Mouse (Mus musculus) liver, embryonic 11.5 days (tissue): ENCODE measurements around the gene Ei24. TPM values are rescaled to one million over a fixed set of nuclear protein-coding genes. Genes with fewer than 3 reads are reported as not detected.

Experiments used
- ATAC-seq: fragments of 200-750 bp; cut with Nextera tagmentation; replicated peaks from 2 replicates; pipeline ENCODE4 v1.8.0; 2017; ENCODE audit warnings: moderate number of reproducible peaks, mild to moderate bottlenecking, moderate TSS enrichment, moderate library complexity; ENCODE audit not compliant: low FRiP score
- DNase-seq: peaks from one replicate; pipeline ENCODE4 v3.0.0-alpha.2; 2017; ENCODE audit warnings: low spot score
- H3K27ac ChIP-seq: fragments of 300-500 bp; sonication (generic); 2 replicates; pipeline ENCODE4 v1.5.1; 2014; ENCODE audit warnings: mild to moderate bottlenecking, low read depth, low read length, control low read depth
- H3K27me3 ChIP-seq: fragments of 300-500 bp; sonication (generic); replicated peaks from 2 replicates; pipeline ENCODE4 v1.6.1; 2014; ENCODE audit warnings: low read length, mixed read lengths; ENCODE audit not compliant: control insufficient read depth, insufficient read depth
- H3K36me3 ChIP-seq: fragments of 300-500 bp; sonication (generic); 2 replicates; pipeline ENCODE4 v1.6.1; 2014; ENCODE audit warnings: mild to moderate bottlenecking, low read length, moderate library complexity, mixed read lengths; ENCODE audit not compliant: control insufficient read depth, insufficient read depth
- H3K4me1 ChIP-seq: fragments of 300-500 bp; sonication (generic); replicated peaks from 2 replicates; pipeline ENCODE4 v1.6.1; 2014; ENCODE audit warnings: low read length, mixed read lengths; ENCODE audit not compliant: control insufficient read depth, insufficient read depth
- H3K4me2 ChIP-seq: fragments of 300-500 bp; sonication (generic); 2 replicates; pipeline ENCODE4 v1.6.1; 2014; ENCODE audit warnings: mild to moderate bottlenecking, control low read depth, moderate library complexity
- H3K4me3 ChIP-seq: fragments of 300-500 bp; sonication (generic); 2 replicates; pipeline ENCODE4 v1.5.1; 2014; ENCODE audit warnings: low read depth, low read length, control low read depth
- H3K9ac ChIP-seq: fragments of 300-500 bp; sonication (generic); 2 replicates; pipeline ENCODE4 v1.6.1; 2014; ENCODE audit warnings: low read depth, low read length, control low read depth
- H3K9me3 ChIP-seq: fragments of 300-500 bp; sonication (generic); 2 replicates; pipeline ENCODE4 v1.6.1; 2016; ENCODE audit warnings: low read length, inconsistent platforms, mixed read lengths; ENCODE audit not compliant: control insufficient read depth
- WGBS: fragments of 180-500 bp; shearing (Covaris S2); extraction: QIAGEN DNeasy Blood & Tissue Kit; methylation state at CpG from one replicate; pipeline ENCODE4 v1.1.7; 2014; 5-methylcytosine and 5-hydroxymethylcytosine counted together
- polyA plus RNA-seq: library from polyadenylated mRNA; unstranded; fragments of >200 nt; fragmentation: Nextera tagmentation; extraction: Ambion mirVana; gene quantifications from 2 replicates; pipeline ENCODE4 v1.2.1, GENCODE M21; 2014

The Ei24 gene
- polyA plus RNA-seq, 1 experiment from 2014 or later = 45.0 TPM

GRCm38 (mm10) chr9:36768156-36769047 lies 28.8 kb downstream of the Ei24 start:
- WGBS = 11% methylated on average over 25 of the region's 25 CpGs
- DNase-seq = peak; percentile 68
- H3K4me3 ChIP-seq = peak overlapping the region; percentile 87
- H3K27me3 ChIP-seq = no peaks in the 10 kb centered on the region
- peak overlapping the region; percentile 92 for H3K27ac ChIP-seq
- H3K36me3 ChIP-seq = peaks cover 5% of the 10 kb centered on the region; the same call in 1 of the 2 replicates
- peak overlapping the region; percentile 78 for H3K4me2 ChIP-seq
- ATAC-seq = peak; percentile 37
- no peaks in the 10 kb centered on the region for H3K9me3 ChIP-seq
- peak overlapping the region; percentile 86 for H3K9ac ChIP-seq
- peaks cover 3% of the 10 kb centered on the region; the same call in 1 of the 2 replicates for H3K4me1 ChIP-seq

- under 1% methylated on average over 60 of the region's 60 CpGs for WGBS
- H3K9me3 ChIP-seq = no peaks in the 10 kb centered on the region
- H3K4me1 ChIP-seq = peaks cover 3% of the 10 kb centered on the region; the same call in 1 of the 2 replicates
These were observed 29.7 kb downstream of the Ei24 start, which contains the start of gene Stt3a for GRCm38 (mm10) chr9:36767203-36768143. TSS of gene Stt3a (minus strand) at chr9:36767679.

GRCm38 (mm10) chr9:36764378-36764777 lies 32.8 kb downstream of the Ei24 start:
- H3K27me3 ChIP-seq = no peaks in the 10 kb centered on the region
- H3K4me2 ChIP-seq = no peak overlapping the region
- H3K4me1 ChIP-seq = peaks cover 3% of the 10 kb centered on the region; the same call in 1 of the 2 replicates
- no peak overlapping the region for H3K27ac ChIP-seq
- H3K4me3 ChIP-seq = no peak overlapping the region
- no peaks in the 10 kb centered on the region for H3K9me3 ChIP-seq
- peaks cover 12% of the 10 kb centered on the region for H3K36me3 ChIP-seq
- no peak overlapping the region for H3K9ac ChIP-seq
- ATAC-seq (no peak), DNase-seq (no peak)
- 88% methylated on average over 1 of the region's 1 CpGs for WGBS

More at GRCm38 (mm10) chr9:36767203-36768143, 29.7 kb downstream of the Ei24 start, which contains the start of gene Stt3a:
- peaks cover 5% of the 10 kb centered on the region; the same call in 1 of the 2 replicates for H3K36me3 ChIP-seq
- H3K27me3 ChIP-seq = no peaks in the 10 kb centered on the region
- peak; percentile 91 for DNase-seq
- H3K4me2 ChIP-seq = peak within 1 kb of the TSS; percentile 78
- H3K4me3 ChIP-seq = peak within 1 kb of the TSS; percentile 87
- H3K9ac ChIP-seq = peak within 1 kb of the TSS; percentile 87
- peak; percentile 99 for ATAC-seq
- H3K27ac ChIP-seq = peak within 1 kb of the TSS; percentile 92

Other genes with a start within 250 kb of the Ei24 start
- gene Gm17689, start 214.8 kb downstream of the Ei24 start, polyA plus RNA-seq = not detected in 2 replicates
- not detected in 2 replicates for gene A630095E13Rik, start 154.0 kb downstream of the Ei24 start, polyA plus RNA-seq
- gene Acrv1, start 104.2 kb downstream of the Ei24 start, polyA plus RNA-seq = not detected in 2 replicates
- 50.7 and 52.3 TPM in 2 replicates for gene Chek1, start 70.3 kb downstream of the Ei24 start, polyA plus RNA-seq
- gene Stt3a, start 29.7 kb downstream of the Ei24 start, polyA plus RNA-seq = 296 and 315 TPM in 2 replicates
- 2.7 and 3.2 TPM in 2 replicates for gene Fez1, start 24.5 kb upstream of the Ei24 start, polyA plus RNA-seq